Mouse (Mus musculus): ENCODE results near the gene Flot2. TPM values are rescaled to one million over a fixed set of nuclear protein-coding genes. Genes with fewer than 3 reads are reported as not detected.
"Not testable (repeated sequence)": the region's sequence is repeated elsewhere in the genome, so short reads cannot be mapped to it uniquely, and the experiment has no call there.

Gene Flot2
- total RNA-seq (2021), result 87.9 and 106 TPM in 2 replicates
- long read RNA-seq, transcript Flot2-201 (11 exons, 2,621 nt), result major isoform, 84 of 128 reads
- long read RNA-seq, transcript Flot2-202 (11 exons, 2,568 nt), result minor isoform, 13 of 128 reads
- long read RNA-seq, transcript Flot2-205 (12 exons, 2,712 nt), result minor isoform, 6 of 128 reads
- long read RNA-seq, partial matches to known transcripts, result 15 of 128 reads
- long read RNA-seq, other reads (novel, unspliced or antisense), result 10 of 128 reads

GRCm38 (mm10) chr11:78037831-78038752, at the start of gene Flot2:
Gene Flot2 (plus strand): TSS chr11:78037931.
- DNase-seq, result peak; percentile 76

GRCm38 (mm10) chr11:77989071-77989690, 48.5 kb upstream of the Flot2 start:
- no peak for DNase-seq

- DNase-seq, result no peak
Measured at GRCm38 (mm10) chr11:77995556-77995955, 42.2 kb upstream of the Flot2 start.

GRCm38 (mm10) chr11:78006446-78006845, 31.3 kb upstream of the Flot2 start:
- no peak for DNase-seq

GRCm38 (mm10) chr11:78019676-78020075, 18.1 kb upstream of the Flot2 start:
- DNase-seq, result peak; percentile 72

GRCm38 (mm10) chr11:78023607-78024006, 14.1 kb upstream of the Flot2 start:
- no peak for DNase-seq

- no peak for DNase-seq
Measured at GRCm38 (mm10) chr11:78029240-78029639, 8.5 kb upstream of the Flot2 start.

- DNase-seq, result no peak
Measured at GRCm38 (mm10) chr11:78030600-78030999, 7.1 kb upstream of the Flot2 start.

- DNase-seq, result no peak
Measured at GRCm38 (mm10) chr11:78031389-78031788, 6.3 kb upstream of the Flot2 start.

- peak; percentile 97 for DNase-seq
Measured at GRCm38 (mm10) chr11:78031947-78032808, 5.6 kb upstream of the Flot2 start, which contains the start of gene Dhrs13. Gene Dhrs13 (plus strand): TSS chr11:78032280.

- no peak for DNase-seq
Measured at GRCm38 (mm10) chr11:78032809-78033195, 4.9 kb upstream of the Flot2 start.

- peak; percentile 29 for DNase-seq
Measured at GRCm38 (mm10) chr11:78033931-78034617, 3.7 kb upstream of the Flot2 start.

GRCm38 (mm10) chr11:78036791-78037190, 940 bp upstream of the Flot2 start:
- DNase-seq, result no peak

- DNase-seq, result no peak
Measured at GRCm38 (mm10) chr11:78040878-78041277, 3.1 kb downstream of the Flot2 start.

- not testable (repeated sequence) for DNase-seq
Measured at GRCm38 (mm10) chr11:78042290-78042870, 4.6 kb downstream of the Flot2 start.

- DNase-seq, result peak; percentile 90
Measured at GRCm38 (mm10) chr11:78044758-78045251, 7.1 kb downstream of the Flot2 start.

GRCm38 (mm10) chr11:78048637-78049036, 10.9 kb downstream of the Flot2 start:
- not testable (repeated sequence) for DNase-seq

- DNase-seq, result no peak
Measured at GRCm38 (mm10) chr11:78053078-78053477, 15.3 kb downstream of the Flot2 start.

- no peak for DNase-seq
Measured at GRCm38 (mm10) chr11:78056946-78057345, 19.2 kb downstream of the Flot2 start.
